Mouse (Mus musculus): ENCODE data around the gene Atoh8.

- TF ChIP-seq CTCF (conservative IDR thresholded peaks at IDR 0.05; ENCODE audit: low read length) (no peak), POU5F1 (IDR thresholded peaks at IDR 0.05; ENCODE audit: borderline replicate concordance, low read length) (no peak), NANOG (IDR thresholded peaks at IDR 0.05; ENCODE audit: borderline replicate concordance, low read length) (no peak)
These were observed 69.5 kb downstream of the Atoh8 start for GRCm38 (mm10) chr6:72165907-72166306.
